29 mouse cellular contexts compared by ENCODE assay signal in genomic region chr6:30605672-30606071, GRCm38 (mm10). TPM values are rescaled to one million over a fixed set of nuclear protein-coding genes. Genes with fewer than 3 reads are reported as not detected.
DNase-seq lines count a peak whose midpoint lies in the region; ATAC-seq and TF ChIP-seq lines count a peak whose summit lies in the region.
"Had no signal": no experiment of that assay in that cellular context is flagged by ENCODE, and none has a peak within 500 bp of the region (broad histone marks: within the 10 kb centered on the region; RNA-seq: fewer than 3 reads in every experiment).

No protein-coding gene starts in this region.

- no peak for DNase-seq in kidney, adult 11 months
- no peak for DNase-seq in limb, embryonic 14.5 days (ENCODE audit: low spot score)
- DNase-seq: adrenal gland, postnatal 14 days; cerebellum, adult 2 months; cerebellum, postnatal 25 days; embryo, embryonic 11 days; gastrocnemius, postnatal 14 days; heart, adult 18-20 months; heart, postnatal 36 days; kidney, postnatal 10 days; lung, embryonic 14.5 days; right cerebral cortex, postnatal 25 days; spleen, adult 18-20 months had no signal

- peaks cover 14% of the 10 kb centered on the region; the same call in 1 of the 2 replicates for H3K4me1 ChIP-seq in kidney, embryonic 14.5 days (ENCODE audit: control insufficient read depth, insufficient read depth, low read length)
- H3K4me1 ChIP-seq in limb, embryonic 14.5 days (ENCODE audit: control insufficient read depth, insufficient read depth, low read length), result peaks cover 10% of the 10 kb centered on the region
- H3K4me1 ChIP-seq in midbrain, embryonic 13.5 days (replicated peaks), result no peaks in the 10 kb centered on the region
- H3K4me1 ChIP-seq: heart, embryonic 13.5 days; hindbrain, embryonic 15.5 days; megakaryocyte, embryonic 14.5 days had no signal

- H3K4me2 ChIP-seq in kidney, embryonic 14.5 days (replicated peaks; ENCODE audit: low read depth, low read length), result no peak overlapping the region
- H3K4me2 ChIP-seq in limb, embryonic 14.5 days (replicated peaks; ENCODE audit: low read depth, low read length, severe bottlenecking), result no peak overlapping the region
- H3K4me2 ChIP-seq in midbrain, embryonic 13.5 days (replicated peaks), result no peak overlapping the region
- H3K4me2 ChIP-seq: heart, embryonic 13.5 days; hindbrain, embryonic 15.5 days; limb, embryonic 15.5 days; lung, embryonic 14.5 days had no signal

- no peaks in the 10 kb centered on the region for H3K36me3 ChIP-seq in kidney, embryonic 14.5 days (ENCODE audit: control insufficient read depth, insufficient read depth, low read length)
- H3K36me3 ChIP-seq in limb, embryonic 14.5 days (ENCODE audit: control insufficient read depth, insufficient read depth, low read length), result no peaks in the 10 kb centered on the region
- H3K36me3 ChIP-seq in midbrain, embryonic 13.5 days, result no peaks in the 10 kb centered on the region
- H3K36me3 ChIP-seq: heart, embryonic 13.5 days; hindbrain, embryonic 15.5 days; limb, embryonic 15.5 days had no signal

- no peaks in the 10 kb centered on the region for H3K9me3 ChIP-seq in kidney, embryonic 14.5 days (ENCODE audit: control insufficient read depth, low read length)
- H3K9me3 ChIP-seq in limb, embryonic 14.5 days (ENCODE audit: control insufficient read depth, low read length), result no peaks in the 10 kb centered on the region
- no peaks in the 10 kb centered on the region for H3K9me3 ChIP-seq in midbrain, embryonic 13.5 days
- H3K9me3 ChIP-seq: heart, embryonic 13.5 days; hindbrain, embryonic 15.5 days; limb, embryonic 15.5 days; megakaryocyte, embryonic 14.5 days had no signal

- no peak overlapping the region for H3K4me3 ChIP-seq in kidney, embryonic 14.5 days (ENCODE audit: low read length)
- H3K4me3 ChIP-seq in limb, embryonic 14.5 days (replicated peaks; ENCODE audit: low read length), result no peak overlapping the region
- H3K4me3 ChIP-seq in midbrain, embryonic 13.5 days (replicated peaks), result no peak overlapping the region
- H3K4me3 ChIP-seq: heart, embryonic 13.5 days; hindbrain, embryonic 15.5 days; limb, embryonic 15.5 days; megakaryocyte, embryonic 14.5 days had no signal

- no peak overlapping the region for H3K9ac ChIP-seq in kidney, embryonic 14.5 days (ENCODE audit: low read depth, low read length)
- no peak overlapping the region for H3K9ac ChIP-seq in limb, embryonic 14.5 days (ENCODE audit: low read depth, low read length, severe bottlenecking)
- no peak overlapping the region for H3K9ac ChIP-seq in midbrain, embryonic 13.5 days (replicated peaks)
- H3K9ac ChIP-seq: heart, embryonic 13.5 days; hindbrain, embryonic 15.5 days; limb, embryonic 15.5 days; liver, embryonic 14.5 days; lung, embryonic 14.5 days had no signal

- TF ChIP-seq POLR2A in limb, embryonic 14.5 days (IDR thresholded peaks at IDR 0.05; ENCODE audit: borderline replicate concordance, extremely low read depth, insufficient read depth, insufficient read length), result no peak

- 63% methylated on average over 5 of the region's 5 CpGs for WGBS in kidney, embryonic 14.5 days
- WGBS in limb, embryonic 14.5 days, result 65% methylated on average over 5 of the region's 5 CpGs
- 91% methylated on average over 5 of the region's 5 CpGs for WGBS in midbrain, embryonic 13.5 days

- peak overlapping the region; percentile 27; the same call in 1 of the 2 replicates for H3K27ac ChIP-seq in kidney, embryonic 14.5 days (ENCODE audit: low read depth, low read length)
- H3K27ac ChIP-seq in limb, embryonic 14.5 days (replicated peaks; ENCODE audit: low read depth, low read length), result peak overlapping the region; percentile 1; the same call in 1 of the 2 replicates
- H3K27ac ChIP-seq in midbrain, embryonic 13.5 days, result no peak overlapping the region
- H3K27ac ChIP-seq: heart, embryonic 13.5 days; hindbrain, embryonic 15.5 days; limb, embryonic 15.5 days; liver, embryonic 14.5 days had no signal

- no peaks in the 10 kb centered on the region for H3K27me3 ChIP-seq in kidney, embryonic 14.5 days (ENCODE audit: control insufficient read depth, insufficient read depth, low read length)
- no peaks in the 10 kb centered on the region for H3K27me3 ChIP-seq in limb, embryonic 14.5 days (ENCODE audit: control insufficient read depth, insufficient read depth, low read length)
- no peaks in the 10 kb centered on the region for H3K27me3 ChIP-seq in midbrain, embryonic 13.5 days
- H3K27me3 ChIP-seq: heart, embryonic 13.5 days; hindbrain, embryonic 15.5 days; limb, embryonic 15.5 days had no signal

- ATAC-seq in kidney, embryonic 14.5 days (ENCODE audit: low FRiP score, low TSS enrichment), result no peak
- ATAC-seq in common myeloid progenitor, adult 5-6 weeks (replicated peaks; ENCODE audit: low read depth, poor library complexity, severe bottlenecking), result peak; percentile 79
- ATAC-seq in granulocyte monocyte progenitor cell, adult 5-6 weeks (replicated peaks; ENCODE audit: poor library complexity, severe bottlenecking), result peak; percentile 55
- no peak for ATAC-seq in limb, embryonic 14.5 days (ENCODE audit: low FRiP score, low read depth)
- no peak for ATAC-seq in midbrain, embryonic 13.5 days
- ATAC-seq in monocyte, adult 5-6 weeks (replicated peaks; ENCODE audit: insufficient number of reproducible peaks, low FRiP score, low TSS enrichment, poor library complexity, severe bottlenecking), result no peak
- ATAC-seq: forebrain, embryonic 14.5 days; intestine, embryonic 16.5 days had no signal

RNA-seq across cellular contexts. Expression of gene Cpa5, which starts 5.1 kb away (rescaled TPM):
- 0.57 and 1.0 TPM in 2 replicates for polyA plus RNA-seq in kidney, embryonic 14.5 days (2014; fragmentation: Nextera tagmentation; extraction: Ambion mirVana)
- not detected in 2 replicates for total RNA-seq in common myeloid progenitor, adult 5-6 weeks (2017)
- total RNA-seq in granulocyte monocyte progenitor cell, adult 5-6 weeks (2014; fragmentation: Nextera tagmentation), result not detected in 2 replicates
- not detected in 2 replicates for total RNA-seq in granulocyte monocyte progenitor cell, adult 5-6 weeks (2017)
- 0.81 and 0.87 TPM in 2 replicates for polyA plus RNA-seq in limb, embryonic 14.5 days (2012; rRNA removed)
- 0.57 and 0.99 TPM in 2 replicates for polyA plus RNA-seq in limb, embryonic 14.5 days (2014; fragmentation: Nextera tagmentation; extraction: Ambion mirVana)
- polyA plus RNA-seq in midbrain, embryonic 13.5 days (2015; fragmentation: Nextera tagmentation; extraction: Ambion mirVana), result 0.10 TPM in 1 of 2 replicates, not detected in the other
- total RNA-seq in monocyte, adult 5-6 weeks (2017), result not detected in 3 replicates
- total RNA-seq: adrenal gland, postnatal 14 days; heart, adult 18-20 months; heart, postnatal 36 days; layer of hippocampus, postnatal 14 days; neutrophil, adult 5-6 weeks had no signal
- polyA plus RNA-seq: C2C12; cerebellum, adult 2 months; hindbrain, embryonic 15.5 days; intestine, embryonic 16.5 days; lung, embryonic 14.5 days; thymus, postnatal 0 days had no signal

RNA-seq across cellular contexts. Expression of gene Cpa1, which starts 33.3 kb away (rescaled TPM):
- polyA plus RNA-seq in kidney, embryonic 14.5 days (2014; fragmentation: Nextera tagmentation; extraction: Ambion mirVana), result 1.8 and 2.0 TPM in 2 replicates
- not detected in 2 replicates for total RNA-seq in common myeloid progenitor, adult 5-6 weeks (2017)
- not detected in 2 replicates for total RNA-seq in granulocyte monocyte progenitor cell, adult 5-6 weeks (2014; fragmentation: Nextera tagmentation)
- total RNA-seq in granulocyte monocyte progenitor cell, adult 5-6 weeks (2017), result not detected in 2 replicates
- 1.4 and 2.8 TPM in 2 replicates for polyA plus RNA-seq in limb, embryonic 14.5 days (2012; rRNA removed)
- 1.1 and 1.3 TPM in 2 replicates for polyA plus RNA-seq in limb, embryonic 14.5 days (2014; fragmentation: Nextera tagmentation; extraction: Ambion mirVana)
- polyA plus RNA-seq in midbrain, embryonic 13.5 days (2015; fragmentation: Nextera tagmentation; extraction: Ambion mirVana), result 0.63 and 0.79 TPM in 2 replicates
- total RNA-seq in monocyte, adult 5-6 weeks (2017), result not detected in 3 replicates
- total RNA-seq: gastrocnemius, postnatal 14 days; heart, adult 18-20 months; layer of hippocampus, postnatal 14 days; neutrophil, adult 5-6 weeks had no signal
- polyA plus RNA-seq: C2C12; cerebellum, adult 2 months had no signal

RNA-seq across cellular contexts. Expression of gene Cpa4, which starts 37.5 kb away (rescaled TPM):
- 0.09 and 0.12 TPM in 2 replicates for polyA plus RNA-seq in kidney, embryonic 14.5 days (2014; fragmentation: Nextera tagmentation; extraction: Ambion mirVana)
- total RNA-seq in common myeloid progenitor, adult 5-6 weeks (2017), result not detected in 2 replicates
- not detected in 2 replicates for total RNA-seq in granulocyte monocyte progenitor cell, adult 5-6 weeks (2014; fragmentation: Nextera tagmentation)
- total RNA-seq in granulocyte monocyte progenitor cell, adult 5-6 weeks (2017), result not detected in 2 replicates
- 4.4 and 5.4 TPM in 2 replicates for polyA plus RNA-seq in limb, embryonic 14.5 days (2012; rRNA removed)
- polyA plus RNA-seq in limb, embryonic 14.5 days (2014; fragmentation: Nextera tagmentation; extraction: Ambion mirVana), result 1.9 and 2.1 TPM in 2 replicates
- polyA plus RNA-seq in midbrain, embryonic 13.5 days (2015; fragmentation: Nextera tagmentation; extraction: Ambion mirVana), result 2.4 and 2.5 TPM in 2 replicates
- total RNA-seq in monocyte, adult 5-6 weeks (2017), result not detected in 3 replicates
- total RNA-seq: heart, adult 18-20 months; heart, postnatal 36 days; layer of hippocampus, postnatal 14 days; neutrophil, adult 5-6 weeks had no signal
- polyA plus RNA-seq: C2C12; thymus, postnatal 0 days had no signal

Comparison
In these comparisons a context has a peak if more than half of its experiments do, and no peak if none do; other contexts are left out.
1. ATAC-seq: peak in common myeloid progenitor, adult 5-6 weeks (single experiment) and granulocyte monocyte progenitor cell, adult 5-6 weeks (single experiment); none in kidney, embryonic 14.5 days (single experiment), limb, embryonic 14.5 days (single experiment), midbrain, embryonic 13.5 days (single experiment) and monocyte, adult 5-6 weeks (single experiment).